Mouse (Mus musculus) midbrain, embryonic 15.5 days (tissue): ENCODE results near the gene Prnd. TPM values are rescaled to one million over a fixed set of nuclear protein-coding genes. Genes with fewer than 3 reads are reported as not detected.

ENCODE experiments used
- ATAC-seq: fragments of 200-750 bp; cut with Nextera tagmentation; replicated peaks from 2 replicates; pipeline ENCODE4 v1.8.0; 2017; ENCODE audit warnings: moderate TSS enrichment
- H3K27ac ChIP-seq: fragments of 300-500 bp; sonication (generic); 2 replicates; pipeline ENCODE4 v1.5.1; 2015; ENCODE audit warnings: mild to moderate bottlenecking, inconsistent platforms
- H3K27me3 ChIP-seq: fragments of 300-500 bp; sonication (generic); replicated peaks from 2 replicates; pipeline ENCODE4 v1.6.1; 2015; ENCODE audit warnings: inconsistent platforms
- H3K36me3 ChIP-seq: fragments of 300-500 bp; sonication (generic); replicated peaks from 2 replicates; pipeline ENCODE4 v1.6.1; 2015; ENCODE audit warnings: inconsistent platforms
- H3K4me1 ChIP-seq: fragments of 300-500 bp; sonication (generic); 2 replicates; pipeline ENCODE4 v1.6.1; 2015; ENCODE audit warnings: inconsistent platforms
- H3K4me2 ChIP-seq: fragments of 300-500 bp; sonication (generic); 2 replicates; pipeline ENCODE4 v1.6.1; 2015; ENCODE audit warnings: inconsistent platforms, mild to moderate bottlenecking, moderate library complexity
- H3K4me3 ChIP-seq: fragments of 300-500 bp; sonication (generic); 2 replicates; pipeline ENCODE4 v1.5.1; 2015; ENCODE audit warnings: mild to moderate bottlenecking, inconsistent platforms
- H3K9ac ChIP-seq: fragments of 300-500 bp; sonication (generic); 2 replicates; pipeline ENCODE4 v1.6.1; 2015; ENCODE audit warnings: mild to moderate bottlenecking, inconsistent platforms
- H3K9me3 ChIP-seq: fragments of 300-500 bp; sonication (generic); 2 replicates; pipeline ENCODE4 v1.6.1; 2016; ENCODE audit warnings: inconsistent platforms
- WGBS: fragments of 180-500 bp; shearing (Covaris S2); methylation state at CpG from one replicate; pipeline ENCODE4 v1.1.7; 2015; ENCODE audit warnings: mixed read lengths; 5-methylcytosine and 5-hydroxymethylcytosine counted together
- polyA plus RNA-seq: library from polyadenylated mRNA; unstranded; fragments of >200 nt; fragmentation: Nextera tagmentation; extraction: Ambion mirVana; gene quantifications from 2 replicates; pipeline ENCODE4 v1.2.1, GENCODE M21; 2015

The Prnd gene
- polyA plus RNA-seq, 1 experiment from 2014 or later: 12.6 TPM

DNA sequence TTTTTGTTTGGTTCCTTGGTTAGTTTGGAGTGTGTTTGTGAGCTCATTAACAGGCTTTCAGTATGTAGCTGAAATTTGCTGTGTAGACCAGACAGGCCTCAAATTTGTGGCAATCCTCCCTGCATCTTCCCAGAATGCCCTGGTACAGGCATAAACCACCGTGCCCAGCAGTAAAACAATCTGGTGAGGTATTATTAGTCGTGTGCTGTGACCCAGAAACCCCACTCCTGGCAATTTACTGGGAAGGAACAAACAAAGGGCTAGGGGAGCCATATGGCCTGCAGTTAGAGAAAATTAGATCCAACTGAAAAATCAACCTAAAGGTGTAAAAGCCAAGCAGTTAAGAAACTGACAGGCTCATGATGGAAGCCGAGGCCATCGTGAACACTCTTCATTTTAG is 39.3 kb upstream of the Prnd start:
- no peaks in the 10 kb centered on the region for H3K9me3 ChIP-seq
- H3K27ac ChIP-seq: no peak overlapping the region
- peaks cover 39% of the 10 kb centered on the region for H3K4me1 ChIP-seq
- WGBS: 45% methylated on average over 4 of the region's 4 CpGs
- H3K4me3 ChIP-seq: peak overlapping the region; percentile 75
- no peaks in the 10 kb centered on the region for H3K27me3 ChIP-seq
- H3K36me3 ChIP-seq: peaks cover 5% of the 10 kb centered on the region
- no peak for ATAC-seq
- peak overlapping the region; percentile 90; the same call in 1 of the 2 replicates for H3K9ac ChIP-seq
- H3K4me2 ChIP-seq: peak overlapping the region; percentile 57

GRCm38 (mm10) chr2:131912526-131913258 is 38.0 kb upstream of the Prnd start:
- H3K9ac ChIP-seq: no peak overlapping the region
- H3K27ac ChIP-seq: no peak overlapping the region
- 80% methylated on average over 8 of the region's 8 CpGs for WGBS
- no peaks in the 10 kb centered on the region for H3K27me3 ChIP-seq
- peaks cover 39% of the 10 kb centered on the region for H3K4me1 ChIP-seq
- H3K4me2 ChIP-seq: peak overlapping the region; percentile 57; the same call in 1 of the 2 replicates
- H3K36me3 ChIP-seq: peaks cover 14% of the 10 kb centered on the region
- H3K4me3 ChIP-seq: no peak overlapping the region
- H3K9me3 ChIP-seq: no peaks in the 10 kb centered on the region
- no peak for ATAC-seq

GRCm38 (mm10) chr2:131932275-131932902 is 18.3 kb upstream of the Prnd start:
- Histone ChIP-seq H3K4me2 (no peak overlapping the region), H3K27me3 (no peaks in the 10 kb centered on the region), H3K9ac (no peak overlapping the region), H3K4me3 (no peak overlapping the region), H3K4me1 (peaks cover 13% of the 10 kb centered on the region), H3K36me3 (peaks cover 2% of the 10 kb centered on the region; the same call in 1 of the 2 replicates), H3K27ac (no peak overlapping the region), H3K9me3 (no peaks in the 10 kb centered on the region)
- 75% methylated on average over 7 of the region's 7 CpGs for WGBS
- 0 out of 2 replicates have a peak, but pooled peaks have one; percentile 24 for ATAC-seq

DNA sequence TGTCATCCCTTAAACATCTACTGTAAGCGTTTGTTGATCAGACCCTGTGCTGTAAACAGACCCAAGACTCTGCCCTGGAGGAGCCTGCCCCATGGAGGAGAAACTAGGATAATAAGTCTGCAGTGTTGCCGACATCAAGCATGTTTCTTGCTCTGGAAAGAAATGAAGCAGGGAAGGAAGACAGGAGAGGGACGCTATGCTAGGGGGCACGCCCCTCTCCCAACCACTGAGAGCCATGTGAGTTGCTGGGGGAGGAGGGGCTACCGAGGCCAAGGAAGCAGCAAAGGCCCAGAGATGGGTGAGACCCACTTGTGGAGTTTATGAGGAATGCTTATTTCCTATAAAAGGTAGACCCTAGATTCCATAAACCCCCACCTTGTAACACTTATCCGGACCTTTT is 17.6 kb upstream of the Prnd start:
- H3K27ac ChIP-seq: peak overlapping the region; percentile 29; the same call in 1 of the 2 replicates
- peaks cover 2% of the 10 kb centered on the region; the same call in 1 of the 2 replicates for H3K36me3 ChIP-seq
- no peak overlapping the region for H3K4me3 ChIP-seq
- H3K4me2 ChIP-seq: no peak overlapping the region
- no peaks in the 10 kb centered on the region for H3K27me3 ChIP-seq
- peaks cover 13% of the 10 kb centered on the region for H3K4me1 ChIP-seq
- H3K9me3 ChIP-seq: no peaks in the 10 kb centered on the region
- peak; percentile 42; the same call in 1 of the 2 replicates for ATAC-seq
- H3K9ac ChIP-seq: no peak overlapping the region
- 30% methylated on average over 6 of the region's 6 CpGs for WGBS

GRCm38 (mm10) chr2:131933598-131933997 is 17.1 kb upstream of the Prnd start:
- Histone ChIP-seq H3K36me3 (peaks cover 2% of the 10 kb centered on the region; the same call in 1 of the 2 replicates), H3K27me3 (no peaks in the 10 kb centered on the region), H3K4me1 (peaks cover 13% of the 10 kb centered on the region), H3K4me3 (no peak overlapping the region), H3K4me2 (no peak overlapping the region), H3K27ac (peak overlapping the region; percentile 38; the same call in 1 of the 2 replicates), H3K9me3 (no peaks in the 10 kb centered on the region), H3K9ac (no peak overlapping the region)
- 41% methylated on average over 3 of the region's 3 CpGs for WGBS
- 0 out of 2 replicates have a peak, but pooled peaks have one; percentile 14 for ATAC-seq

- no peaks in the 10 kb centered on the region for H3K27me3 ChIP-seq
- H3K36me3 ChIP-seq: peaks cover 2% of the 10 kb centered on the region; the same call in 1 of the 2 replicates
- H3K27ac ChIP-seq: no peak overlapping the region
- H3K9ac ChIP-seq: no peak overlapping the region
- ATAC-seq: no peak
- H3K4me1 ChIP-seq: peaks cover 13% of the 10 kb centered on the region
- no peak overlapping the region for H3K4me2 ChIP-seq
- WGBS: 88% methylated on average over 2 of the region's 2 CpGs
- no peak overlapping the region for H3K4me3 ChIP-seq
- no peaks in the 10 kb centered on the region for H3K9me3 ChIP-seq
Observed at GRCm38 (mm10) chr2:131934243-131934642, 16.4 kb upstream of the Prnd start.

GRCm38 (mm10) chr2:131935390-131936105 is 15.1 kb upstream of the Prnd start:
- Histone ChIP-seq H3K4me3 (no peak overlapping the region), H3K4me2 (no peak overlapping the region), H3K4me1 (peaks cover 13% of the 10 kb centered on the region), H3K36me3 (peaks cover 2% of the 10 kb centered on the region; the same call in 1 of the 2 replicates), H3K9me3 (no peaks in the 10 kb centered on the region), H3K9ac (no peak overlapping the region), H3K27ac (no peak overlapping the region), H3K27me3 (no peaks in the 10 kb centered on the region)
- no peak for ATAC-seq
- WGBS: 83% methylated on average over 10 of the region's 10 CpGs

- no peak for ATAC-seq
- Histone ChIP-seq H3K9me3 (no peaks in the 10 kb centered on the region), H3K4me2 (no peak overlapping the region), H3K36me3 (peaks cover 2% of the 10 kb centered on the region; the same call in 1 of the 2 replicates), H3K4me1 (peaks cover 13% of the 10 kb centered on the region), H3K27ac (no peak overlapping the region), H3K27me3 (no peaks in the 10 kb centered on the region), H3K9ac (no peak overlapping the region), H3K4me3 (no peak overlapping the region)
- WGBS: 97% methylated on average over 10 of the region's 10 CpGs
Observed at GRCm38 (mm10) chr2:131936410-131936809, 14.3 kb upstream of the Prnd start.

GRCm38 (mm10) chr2:131939404-131940111 is 11.1 kb upstream of the Prnd start:
- 41% methylated on average over 8 of the region's 8 CpGs for whole genome bisulfite sequencing
- H3K27ac ChIP-seq: no peak overlapping the region
- H3K4me1 ChIP-seq: no peaks in the 10 kb centered on the region
- no peaks in the 10 kb centered on the region for H3K9me3 ChIP-seq
- H3K4me2 ChIP-seq: no peak overlapping the region
- peaks cover 2% of the 10 kb centered on the region; the same call in 1 of the 2 replicates for H3K36me3 ChIP-seq
- no peaks in the 10 kb centered on the region for H3K27me3 ChIP-seq
- no peak overlapping the region for H3K9ac ChIP-seq
- H3K4me3 ChIP-seq: no peak overlapping the region
- peak; percentile 56; the same call in 1 of the 2 replicates for ATAC-seq

GRCm38 (mm10) chr2:131940506-131940905 is 10.2 kb upstream of the Prnd start:
- Histone ChIP-seq H3K36me3 (peaks cover 2% of the 10 kb centered on the region; the same call in 1 of the 2 replicates), H3K27ac (no peak overlapping the region), H3K9me3 (no peaks in the 10 kb centered on the region), H3K4me2 (no peak overlapping the region), H3K4me3 (no peak overlapping the region), H3K27me3 (no peaks in the 10 kb centered on the region), H3K9ac (no peak overlapping the region), H3K4me1 (no peaks in the 10 kb centered on the region)
- ATAC-seq: no peak
- WGBS: 81% methylated on average over 3 of the region's 3 CpGs

GRCm38 (mm10) chr2:131941501-131941900 is 9.2 kb upstream of the Prnd start:
- Histone ChIP-seq H3K27me3 (no peaks in the 10 kb centered on the region), H3K36me3 (peaks cover 2% of the 10 kb centered on the region; the same call in 1 of the 2 replicates), H3K27ac (no peak overlapping the region), H3K4me2 (no peak overlapping the region), H3K4me1 (no peaks in the 10 kb centered on the region), H3K9me3 (no peaks in the 10 kb centered on the region), H3K9ac (no peak overlapping the region), H3K4me3 (no peak overlapping the region)
- WGBS: 83% methylated on average over 6 of the region's 6 CpGs
- ATAC-seq: no peak
